Mouse (Mus musculus) CH12.LX (cell line): ENCODE results near the gene Gabrb3. TPM values are rescaled to one million over a fixed set of nuclear protein-coding genes. Genes with fewer than 3 reads are reported as not detected.

Experiments
- DNase-seq: peaks from one replicate; pipeline ENCODE4 v3.0.0-alpha.2; 2013; ENCODE audit errors: extremely low read depth
- H3K27ac ChIP-seq: 2 replicates; pipeline ENCODE4 v1.5.1; 2012; ENCODE audit warnings: low read depth, mild to moderate bottlenecking, control low read depth, moderate library complexity; ENCODE audit not compliant: insufficient read depth
- H3K27me3 ChIP-seq: replicated peaks from 2 replicates; pipeline ENCODE3; 2012; ENCODE audit warnings: inconsistent platforms
- H3K36me3 ChIP-seq, 2 experiments: replicated peaks in 1 of 2; 2 replicates each; pipeline versions ENCODE3 to v1.6.1; 2012; ENCODE audit warnings: inconsistent platforms in 1 of 2, low read length in 1 of 2, mild to moderate bottlenecking in 1 of 2, mixed read lengths in 1 of 2, moderate library complexity in 1 of 2; ENCODE audit not compliant: control insufficient read depth in 1 of 2, insufficient read depth in 1 of 2
- H3K4me1 ChIP-seq, 2 experiments: 2 replicates each; pipeline ENCODE4 v1.6.1; 2012; ENCODE audit warnings: inconsistent platforms in 1 of 2, moderate library complexity in 1 of 2; ENCODE audit not compliant: insufficient read depth in 2 of 2, control insufficient read depth in 1 of 2
- H3K4me2 ChIP-seq: 2 replicates; pipeline ENCODE4 v1.6.1; 2012; ENCODE audit warnings: low read depth, mild to moderate bottlenecking, control low read depth; ENCODE audit not compliant: poor library complexity, insufficient read depth, severe bottlenecking
- H3K4me3 ChIP-seq, 3 experiments: fragments of 150-350 bp in 1 of 3; sonication (generic) in 1 of 3; replicated peaks in 1 of 3; 2 replicates each; pipeline versions ENCODE3 to v1.5.1; 2011 to 2012; ENCODE audit warnings: low read depth in 2 of 3, low read length in 2 of 3, mild to moderate bottlenecking in 2 of 3, moderate library complexity in 2 of 3, control low read depth in 1 of 3, improper control_type of control experiment in 1 of 3, inconsistent platforms in 1 of 3, mixed read lengths in 1 of 3; ENCODE audit not compliant: poor library complexity in 1 of 3
- H3K79me2 ChIP-seq: replicated peaks from 2 replicates; pipeline ENCODE4 v1.6.1; 2012; ENCODE audit warnings: mild to moderate bottlenecking, moderate library complexity; ENCODE audit not compliant: control insufficient read depth, poor library complexity, insufficient read depth, severe bottlenecking; ENCODE audit errors: extremely low read depth
- H3K9ac ChIP-seq: 2 replicates; pipeline ENCODE4 v1.6.1; 2012; ENCODE audit warnings: low read depth, mild to moderate bottlenecking, control low read depth, moderate library complexity; ENCODE audit not compliant: insufficient read depth
- H3K9me3 ChIP-seq: replicated peaks from 2 replicates; pipeline ENCODE3; 2012; ENCODE audit warnings: low read length, inconsistent platforms, mixed read lengths
- CTCF ChIP-seq, 2 experiments: IDR thresholded peaks in 1 of 2; conservative IDR thresholded peaks in 1 of 2; 2 replicates each; pipeline ENCODE4 v1.5.1; 2011 to 2012; ENCODE audit warnings: low read depth in 2 of 2, low read length in 2 of 2, improper control_type of control experiment in 1 of 2, inconsistent platforms in 1 of 2, mild to moderate bottlenecking in 1 of 2, moderate library complexity in 1 of 2
- E2F4 ChIP-seq: IDR thresholded peaks from 2 replicates; pipeline ENCODE4 v1.6.1; 2011; ENCODE audit warnings: low read depth, low read length, improper control_type of control experiment; ENCODE audit not compliant: insufficient replicate concordance
- ELF1 ChIP-seq: IDR thresholded peaks from 2 replicates; pipeline ENCODE4 v1.6.1; 2014; ENCODE audit warnings: low read depth, mild to moderate bottlenecking, inconsistent platforms, low read length, improper control_type of control experiment
- GABPA ChIP-seq: IDR thresholded peaks from 2 replicates; pipeline ENCODE4 v1.6.1; 2012; ENCODE audit warnings: low read depth, low read length, improper control_type of control experiment, inconsistent platforms; ENCODE audit not compliant: insufficient replicate concordance
- KAT2A ChIP-seq: IDR thresholded peaks from 2 replicates; pipeline ENCODE4 v1.6.1; 2012; ENCODE audit warnings: low read length, improper control_type of control experiment, inconsistent platforms; ENCODE audit not compliant: insufficient replicate concordance
- MAFK ChIP-seq: IDR thresholded peaks from 2 replicates; pipeline ENCODE4 v1.6.1; 2011; ENCODE audit warnings: low read length, improper control_type of control experiment; ENCODE audit not compliant: insufficient replicate concordance
- MAX ChIP-seq: IDR thresholded peaks from 2 replicates; pipeline ENCODE4 v1.6.1; 2011; ENCODE audit warnings: low read length, improper control_type of control experiment
- MAZ ChIP-seq: IDR thresholded peaks from 2 replicates; pipeline ENCODE4 v1.6.1; 2012; ENCODE audit warnings: low read depth, mild to moderate bottlenecking, inconsistent platforms, low read length, improper control_type of control experiment, moderate library complexity
- MEF2A ChIP-seq: IDR thresholded peaks from 2 replicates; pipeline ENCODE4 v1.6.1; 2014; ENCODE audit warnings: low read depth, mild to moderate bottlenecking, inconsistent platforms, low read length, improper control_type of control experiment, borderline replicate concordance
- MXI1 ChIP-seq: IDR thresholded peaks from 2 replicates; pipeline ENCODE4 v1.6.1; 2011; ENCODE audit warnings: mild to moderate bottlenecking, low read depth, low read length, improper control_type of control experiment
- PAX5 ChIP-seq: IDR thresholded peaks from 2 replicates; pipeline ENCODE4 v1.6.1; 2012; ENCODE audit warnings: low read length, inconsistent platforms, mixed read lengths
- POLR2A ChIP-seq: IDR thresholded peaks from 2 replicates; pipeline ENCODE4 v1.6.1; 2011; ENCODE audit warnings: low read depth, mild to moderate bottlenecking, improper control_type of control experiment, low read length
- RAD21 ChIP-seq: IDR thresholded peaks from 2 replicates; pipeline ENCODE4 v1.6.1; 2011; ENCODE audit warnings: low read depth, mild to moderate bottlenecking, low read length, improper control_type of control experiment, moderate library complexity
- SMC3 ChIP-seq: IDR thresholded peaks from 2 replicates; pipeline ENCODE4 v1.6.1; 2011; ENCODE audit warnings: low read depth, low read length, improper control_type of control experiment
- TCF12 ChIP-seq: IDR thresholded peaks from 2 replicates; pipeline ENCODE4 v1.6.1; 2014; ENCODE audit warnings: low read depth, mild to moderate bottlenecking, inconsistent platforms, low read length, improper control_type of control experiment
- UBTF ChIP-seq: IDR thresholded peaks from 2 replicates; pipeline ENCODE4 v1.6.1; 2012; ENCODE audit warnings: low read depth, mild to moderate bottlenecking, inconsistent platforms, low read length, improper control_type of control experiment, moderate library complexity
- USF2 ChIP-seq: conservative IDR thresholded peaks from 2 replicates; pipeline ENCODE4 v1.6.1; 2011; ENCODE audit warnings: low read depth, low read length, improper control_type of control experiment
- ZKSCAN1 ChIP-seq: IDR thresholded peaks from 2 replicates; pipeline ENCODE4 v1.6.1; 2012; ENCODE audit warnings: low read depth, inconsistent platforms, low read length, improper control_type of control experiment, borderline replicate concordance
- dilution Hi-C: fragments of 300-500 bp; cut with MboI; formaldehyde crosslinking; loops from 2 replicates; pipeline ENCODE4 v1.14.3; 2020; ENCODE audit warnings: low sequenced_read_pairs; ENCODE audit not compliant: extremely low pct_unique_long_range_greater_than_20kb, extremely low pct_ligation_motif_present
- in situ Hi-C: fragments of 300-500 bp; cut with MboI; formaldehyde crosslinking; loops from 3 replicates; pipeline ENCODE4 v1.14.3; 2019; ENCODE audit warnings: low sequenced_read_pairs, low pct_ligation_motif_present, low pct_unique_long_range_greater_than_20kb, mixed read lengths
- polyA plus RNA-seq: library from polyadenylated mRNA; unstranded; fragments of >175 nt; gene quantifications from 2 replicates; pipeline ENCODE4 v1.2.1, GENCODE M21; 2012; ENCODE audit warnings: low read depth; ENCODE audit not compliant: insufficient read length
- total RNA-seq, 2 experiments: library from RNA; depleted of rRNA; stranded (reverse); fragments of 300-350 nt in 1 of 2; fragments of >200 nt in 1 of 2; gene quantifications; 2 replicates each; pipeline ENCODE4 v1.2.3; 2012 to 2014

Gene Gabrb3
- total and polyA plus RNA-seq, 3 experiments = not detected

DNA sequence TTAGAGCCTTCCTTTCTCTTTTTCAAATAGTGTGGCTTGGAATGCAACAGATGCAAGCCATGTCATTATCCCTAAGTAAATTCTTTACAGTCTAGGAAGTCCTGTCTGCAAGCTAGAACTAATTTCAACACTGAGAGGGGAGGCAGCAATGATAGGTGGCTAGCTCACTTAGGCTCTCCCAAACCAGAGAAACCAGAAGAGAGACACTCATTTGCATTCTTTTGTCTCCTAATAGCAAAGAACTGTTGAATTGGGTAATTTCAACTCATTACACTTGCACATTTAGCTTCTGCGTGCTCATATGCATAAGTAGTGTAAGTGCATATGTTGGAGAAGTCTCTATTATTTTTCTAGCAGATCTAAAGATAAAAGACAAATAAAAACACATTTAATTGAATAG is 28.7 kb downstream of the Gabrb3 start:
- H3K4me3 ChIP-seq = no peak overlapping the region
- no peak overlapping the region for H3K4me2 ChIP-seq
- no peaks in the 10 kb centered on the region for H3K36me3 ChIP-seq
- no peak overlapping the region for H3K27ac ChIP-seq
- in situ Hi-C loops = no loop called here
- no peaks in the 10 kb centered on the region for H3K4me1 ChIP-seq
- no peak overlapping the region for H3K9ac ChIP-seq
- no peak for TF ChIP-seq MAZ
- TF ChIP-seq MXI1 = no peak
- TF ChIP-seq, all 38 proteins: peak for 0
- H3K79me2 ChIP-seq = no peaks in the 10 kb centered on the region
- H3K9me3 ChIP-seq = peaks cover 30% of the 10 kb centered on the region
- dilution Hi-C loops = no loop called here
- DNase-seq = no peak
- H3K27me3 ChIP-seq = no peaks in the 10 kb centered on the region

DNA sequence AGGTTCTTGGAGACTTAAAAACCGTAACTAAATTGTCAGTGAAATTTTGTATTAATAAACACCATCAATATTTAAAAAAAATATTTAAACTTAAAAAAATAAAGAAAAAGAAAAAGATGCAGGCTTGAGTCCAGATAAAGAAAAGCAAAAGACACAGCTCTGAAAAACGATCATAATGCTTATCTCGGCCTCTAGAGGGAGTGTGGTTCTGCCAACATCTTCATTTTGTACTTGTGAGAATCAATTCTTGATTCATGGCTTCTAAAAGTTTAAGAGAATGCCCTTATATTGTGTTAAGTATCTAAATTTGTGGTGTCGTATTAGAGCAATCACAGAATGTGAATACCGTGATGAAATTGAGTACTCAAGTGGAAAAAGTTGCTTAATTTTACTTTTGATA is 40.9 kb downstream of the Gabrb3 start:
- H3K27me3 ChIP-seq = no peaks in the 10 kb centered on the region
- dilution Hi-C loops (no loop called here), in situ Hi-C loops (no loop called here)
- no peaks in the 10 kb centered on the region for H3K79me2 ChIP-seq
- H3K4me1 ChIP-seq = no peaks in the 10 kb centered on the region
- H3K27ac ChIP-seq = no peak overlapping the region
- TF ChIP-seq SMC3 (0 out of 2 replicates have a peak, but pooled peaks have one; percentile 4), GABPA (no peak), CTCF (conservative IDR thresholded peaks at IDR 0.05 in 1 of 2, IDR thresholded peaks at IDR 0.05 in 1 of 2; ENCODE audit: low read depth in 2 of 2, low read length in 2 of 2) (peak in 1 of 2 experiments; percentile 44; a peak in 2 of 4 replicates), RAD21 (no peak; the same call in none of the 2 replicates)
- TF ChIP-seq, all 38 proteins: peak for 2
- Histone ChIP-seq H3K9me3 (peaks cover 16% of the 10 kb centered on the region), H3K9ac (no peak overlapping the region), H3K36me3 (no peaks in the 10 kb centered on the region), H3K4me3 (no peak overlapping the region), H3K4me2 (no peak overlapping the region)
- no peak for DNase-seq

- Histone ChIP-seq H3K4me3 (no peak overlapping the region), H3K9me3 (peaks cover 56% of the 10 kb centered on the region), H3K9ac (no peak overlapping the region), H3K79me2 (no peaks in the 10 kb centered on the region), H3K36me3 (no peaks in the 10 kb centered on the region), H3K27ac (no peak overlapping the region), H3K4me1 (no peaks in the 10 kb centered on the region), H3K27me3 (no peaks in the 10 kb centered on the region), H3K4me2 (no peak overlapping the region)
- dilution Hi-C loops (no loop called here), in situ Hi-C loops (no loop called here)
- no peak for DNase-seq
- TF ChIP-seq SMC3 (no peak), ZKSCAN1 (no peak), MAX (no peak), USF2 (no peak), UBTF (no peak), E2F4 (no peak), GABPA (no peak), ELF1 (no peak), KAT2A (no peak), POLR2A (no peak), MEF2A (no peak), CTCF (conservative IDR thresholded peaks at IDR 0.05 in 1 of 2, IDR thresholded peaks at IDR 0.05 in 1 of 2; ENCODE audit: low read depth in 2 of 2, low read length in 2 of 2) (no peak), TCF12 (no peak), MXI1 (no peak), PAX5 (no peak), MAFK (no peak), MAZ (no peak)
Observed at GRCm38 (mm10) chr7:57471316-57471715, 51.8 kb downstream of the Gabrb3 start.
